Mouse (Mus musculus) large intestine, adult 2 months (tissue): ENCODE results near the gene Mafg. TPM values are rescaled to one million over a fixed set of nuclear protein-coding genes. Genes with fewer than 3 reads are reported as not detected.
"Not testable (repeated sequence)": the region's sequence is repeated elsewhere in the genome, so short reads cannot be mapped to it uniquely, and the experiment has no call there.

Experiments
- DNase-seq: peaks from one replicate; pipeline ENCODE4 v3.0.0-alpha.2; 2012; ENCODE audit warnings: low read depth, low spot score
- WGBS: fragments of 180-500 bp; shearing (Covaris S2); methylation state at CpG from one replicate; pipeline ENCODE4 v1.1.7; 2018; 5-methylcytosine and 5-hydroxymethylcytosine counted together
- polyA plus RNA-seq: library from polyadenylated mRNA; depleted of rRNA; stranded (reverse); fragments of >200 nt; gene quantifications from 2 replicates; pipeline ENCODE4 v1.2.3, GENCODE M21; 2012; rRNA removed

Gene Mafg
- 28.4 and 30.8 TPM in 2 replicates for polyA plus RNA-seq

GRCm38 (mm10) chr11:120633520-120634343 lies at the start of gene Mafg:
Gene Mafg, minus strand, starts transcription at chr11:120633600.
- 12% methylated on average over 50 of the region's 58 CpGs for WGBS
- DNase-seq: peak; percentile 87

GRCm38 (mm10) chr11:120682683-120683082 lies 49.3 kb upstream of the Mafg start:
- no peak for DNase-seq
- WGBS: 94% methylated on average over 5 of the region's 5 CpGs

GRCm38 (mm10) chr11:120679909-120680308 lies 46.5 kb upstream of the Mafg start:
- no peak for DNase-seq
- WGBS: 73% methylated on average over 3 of the region's 3 CpGs

DNA sequence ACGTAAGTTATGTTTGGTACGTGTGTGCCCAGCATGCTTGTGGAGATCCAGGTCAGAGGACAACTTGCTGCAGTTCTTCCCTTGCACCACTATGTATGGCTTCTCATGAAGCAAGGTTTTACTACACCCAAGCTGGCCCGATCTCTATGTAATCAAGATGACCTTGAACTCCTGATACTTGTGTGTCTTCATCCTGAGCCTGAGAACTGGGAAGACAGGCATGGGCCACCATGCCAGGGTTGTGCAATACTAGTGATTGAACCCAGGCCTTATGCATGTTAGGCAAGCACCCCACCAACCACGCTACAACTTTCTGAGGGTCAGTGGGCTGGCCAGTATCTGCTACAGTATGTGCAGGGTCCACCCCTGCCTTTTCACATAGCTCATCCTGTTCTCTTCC lies 43.6 kb upstream of the Mafg start:
- 76% methylated on average over 4 of the region's 4 CpGs for WGBS

GRCm38 (mm10) chr11:120675875-120676274 lies 42.5 kb upstream of the Mafg start:
- 74% methylated on average over 5 of the region's 5 CpGs for WGBS
- DNase-seq: not testable (repeated sequence)

More for the DNA sequence above, 43.6 kb upstream of the Mafg start:
- no peak for DNase-seq

GRCm38 (mm10) chr11:120673594-120674122 lies 40.3 kb upstream of the Mafg start:
- WGBS: 20% methylated on average over 12 of the region's 12 CpGs
- no peak for DNase-seq

DNA sequence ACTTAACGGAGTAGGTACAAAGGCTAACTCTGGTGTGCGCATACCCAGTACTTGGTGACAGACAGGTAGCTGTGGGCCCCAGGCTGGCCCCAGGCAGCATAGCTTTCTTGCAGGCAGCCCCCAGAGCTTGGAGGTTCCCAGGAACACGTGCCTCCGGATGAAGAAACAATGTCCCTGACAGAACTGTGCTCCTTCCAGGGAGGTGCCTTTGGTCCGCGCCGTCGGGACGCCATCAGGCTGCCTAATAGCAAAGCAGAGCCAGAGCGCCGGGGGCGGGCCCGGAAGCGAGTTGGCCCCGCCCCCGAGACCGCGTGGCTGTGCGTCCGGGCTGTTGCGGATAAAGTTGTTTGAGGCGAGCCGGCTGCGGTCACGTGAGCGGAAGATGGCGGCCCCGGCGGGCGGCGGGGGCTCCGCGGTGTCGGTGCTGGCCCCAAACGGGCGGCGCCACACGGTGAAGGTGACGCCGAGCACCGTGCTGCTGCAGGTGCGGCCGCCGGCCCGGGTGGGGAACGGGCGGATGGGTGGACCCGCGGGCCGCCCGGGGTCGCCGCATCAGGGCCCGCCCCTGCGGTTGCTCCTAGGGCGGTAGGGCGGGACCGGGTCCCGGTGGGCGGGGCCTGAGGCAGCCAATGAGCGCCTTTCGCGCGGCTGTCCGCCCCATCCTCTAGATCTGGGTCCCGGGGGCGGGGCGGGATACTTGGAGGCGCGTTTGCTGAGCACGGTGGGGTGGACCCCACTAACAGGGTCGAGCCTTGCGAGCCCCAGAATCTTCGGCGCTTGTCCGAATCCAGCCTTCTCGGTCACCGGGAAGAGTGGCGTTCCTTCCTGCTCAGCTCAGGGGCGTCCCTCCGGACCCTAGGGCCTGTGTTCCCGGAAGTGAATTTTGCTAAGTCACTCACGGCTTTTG lies 39.5 kb upstream of the Mafg start, which contains the start of gene Aspscr1:
TSS of gene Aspscr1 (plus strand) at position 287 of the 907 bp plus-strand sequence.
- WGBS: under 1% methylated on average over 83 of the region's 83 CpGs
- peak; percentile 69 for DNase-seq

- WGBS: 47% methylated on average over 3 of the region's 3 CpGs
Observed at GRCm38 (mm10) chr11:120666617-120667016, 33.2 kb upstream of the Mafg start.

DNA sequence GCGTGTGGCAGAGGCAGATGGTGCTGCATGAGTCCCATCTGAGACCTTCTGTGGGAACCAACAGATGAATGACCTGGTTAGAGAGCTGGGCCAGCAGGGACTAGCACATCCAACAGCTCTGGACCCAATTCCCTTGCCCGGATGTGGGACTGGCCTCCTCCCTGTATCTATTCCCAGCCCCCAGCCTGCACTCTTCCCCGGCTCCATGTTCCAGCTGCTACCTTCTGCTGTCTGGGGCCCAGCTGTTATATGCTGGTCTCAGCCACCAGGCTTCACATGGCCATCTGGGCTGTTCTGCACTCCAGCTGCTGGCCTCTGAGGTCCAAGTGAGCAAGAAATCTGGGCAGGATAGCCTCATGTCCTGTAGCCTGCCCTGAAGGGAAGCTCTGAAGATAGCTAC lies 32.0 kb upstream of the Mafg start:
- DNase-seq: no peak
- WGBS: 79% methylated on average over 3 of the region's 3 CpGs

More at GRCm38 (mm10) chr11:120666617-120667016, 33.2 kb upstream of the Mafg start:
- DNase-seq: no peak

DNA sequence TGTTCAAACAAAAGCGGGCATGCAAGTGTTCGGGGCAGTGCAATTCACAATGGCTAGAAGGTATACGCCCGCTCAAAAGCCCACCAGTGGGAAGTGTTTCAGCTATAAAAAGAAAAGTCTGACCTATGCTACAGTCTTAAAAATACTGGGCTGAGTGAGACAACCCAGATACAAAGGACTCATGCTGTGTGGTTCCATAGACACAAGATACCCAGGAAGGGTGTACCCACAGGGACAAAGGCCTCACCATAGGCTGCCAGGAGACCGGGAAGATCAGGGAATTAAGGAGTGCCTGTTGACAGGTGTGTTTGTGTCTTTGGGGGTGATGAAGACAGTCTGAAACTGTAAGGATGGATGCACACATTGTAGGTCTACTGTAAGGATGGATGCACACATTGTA lies 30.3 kb upstream of the Mafg start:
- 39% methylated on average over 5 of the region's 5 CpGs for WGBS
- DNase-seq: no peak

DNA sequence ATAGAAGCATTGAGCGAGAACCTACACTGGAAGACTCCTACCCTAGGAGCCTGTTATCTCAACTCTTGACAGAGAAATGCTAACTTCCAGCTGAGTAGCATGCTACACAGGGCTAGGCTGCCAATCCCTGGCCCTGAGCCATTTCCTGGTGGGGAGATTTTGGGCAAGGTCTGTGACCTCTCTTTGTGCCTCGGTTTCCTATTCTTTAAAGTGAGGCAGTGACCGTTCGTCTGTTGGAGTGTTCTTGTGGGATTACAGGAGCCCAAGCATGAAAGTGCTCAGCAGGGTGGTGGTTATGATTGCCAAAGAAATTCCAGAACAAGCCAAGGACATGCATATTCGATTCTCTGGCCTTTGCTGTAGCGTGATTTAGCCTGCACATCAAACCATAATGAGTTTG lies 29.4 kb upstream of the Mafg start:
- WGBS: 60% methylated on average over 6 of the region's 6 CpGs
- no peak for DNase-seq

DNA sequence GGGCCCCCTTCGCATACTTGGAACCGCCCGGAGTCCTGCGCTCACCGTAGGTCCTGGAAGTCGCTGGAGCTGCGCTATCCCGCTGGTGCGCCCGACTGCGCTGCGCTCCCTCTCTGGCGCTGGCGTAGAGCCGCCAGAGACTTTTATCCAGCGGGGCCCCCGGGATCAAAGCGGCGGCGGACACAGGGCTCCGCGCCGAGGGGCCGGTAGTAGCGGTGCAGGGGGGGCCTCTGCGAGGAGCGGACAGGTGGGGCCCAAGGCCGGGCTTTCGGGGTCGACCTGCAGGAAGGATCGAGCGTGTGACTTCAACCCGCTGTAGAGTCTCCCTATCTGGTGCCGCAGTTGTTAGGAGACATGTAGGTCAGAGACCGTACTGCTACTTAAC lies 27.7 kb upstream of the Mafg start, which contains the start of gene Notum:
TSS of gene Notum (minus strand) at position 100 of the 385 bp plus-strand sequence.
- WGBS: 2% methylated on average over 35 of the region's 35 CpGs
- no peak for DNase-seq

DNA sequence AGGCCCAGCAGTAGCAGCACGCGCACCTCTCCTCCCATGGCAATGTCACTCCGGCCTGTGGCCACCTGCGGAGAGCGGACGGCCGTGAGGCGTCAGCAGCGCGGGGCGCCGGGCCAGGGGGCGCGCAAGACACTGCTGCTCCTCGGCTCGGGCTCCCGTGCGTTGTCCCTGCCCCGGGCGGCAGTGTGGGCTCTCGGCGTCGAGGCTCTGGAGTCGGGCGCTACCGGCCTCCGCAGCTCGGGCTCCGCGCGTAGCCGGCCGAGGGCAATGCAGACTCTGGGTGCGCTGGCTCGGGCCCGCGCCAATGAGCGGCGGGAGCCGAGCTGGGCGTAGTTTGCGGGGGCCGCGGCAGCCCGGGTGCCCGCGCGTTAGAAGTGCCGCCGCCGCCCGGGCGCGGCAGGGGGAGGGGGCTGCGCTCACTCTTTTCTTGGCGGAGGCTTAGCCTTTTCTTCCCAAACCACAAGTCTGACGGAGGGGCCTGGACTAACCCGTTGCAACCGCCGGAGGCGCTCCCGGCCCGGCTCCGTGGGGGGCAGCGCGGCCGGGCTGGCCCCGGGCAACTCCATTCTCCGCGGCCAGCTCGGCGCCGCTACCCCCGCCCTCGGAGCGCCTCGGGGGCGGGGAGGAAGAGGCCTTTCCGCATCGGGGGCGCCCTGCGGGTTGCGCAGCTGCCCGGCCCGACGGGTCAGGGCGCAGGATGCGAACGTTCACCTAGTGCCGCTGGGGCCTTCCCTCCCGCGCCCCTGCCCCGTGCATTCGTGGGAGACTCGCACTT lies 27.1 kb upstream of the Mafg start:
- WGBS: under 1% methylated on average over 85 of the region's 95 CpGs
- DNase-seq: no peak

DNA sequence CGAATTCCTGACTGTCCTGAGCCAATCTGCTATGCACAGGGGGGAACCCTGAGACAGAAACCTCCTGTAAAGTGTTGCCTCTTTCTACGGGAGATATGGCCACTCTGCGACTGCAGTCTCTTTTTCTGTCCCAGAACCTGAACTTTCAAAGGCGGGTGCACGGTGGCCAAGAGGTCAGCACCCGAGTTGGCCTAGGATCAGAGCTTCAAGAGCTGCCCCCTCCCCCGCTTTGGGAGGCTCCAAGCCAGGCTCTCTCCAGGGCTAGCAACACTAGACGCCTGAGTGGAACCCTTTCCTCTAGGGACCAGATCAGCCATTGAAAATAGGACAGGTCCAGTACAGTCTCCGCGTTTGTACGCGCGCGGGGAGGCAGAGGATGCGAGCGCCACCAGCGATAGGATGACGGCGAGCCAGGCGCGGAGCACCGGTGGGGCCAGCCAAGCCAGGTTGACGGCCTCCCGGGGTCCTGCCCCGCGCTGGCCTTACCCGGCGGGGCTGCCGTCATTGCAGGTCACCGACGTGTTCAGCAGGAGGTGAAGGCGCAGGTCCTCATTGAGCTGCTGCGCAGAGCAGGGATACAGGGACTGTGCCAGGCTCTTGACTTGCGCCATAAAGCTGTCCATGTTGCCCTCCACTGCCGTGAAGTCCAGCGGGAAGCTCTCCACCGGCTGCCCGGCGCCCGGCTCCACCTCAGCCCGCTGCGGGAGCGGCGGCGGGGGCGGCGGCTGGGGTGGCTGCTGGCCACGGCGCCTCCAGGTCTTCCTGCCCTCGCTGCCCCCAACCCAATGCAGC lies 26.3 kb upstream of the Mafg start:
- 3% methylated on average over 50 of the region's 50 CpGs for WGBS
- DNase-seq: no peak

- WGBS: 4% methylated on average over 24 of the region's 24 CpGs
Observed at GRCm38 (mm10) chr11:120658876-120659410, 25.5 kb upstream of the Mafg start.

GRCm38 (mm10) chr11:120657301-120657700 lies 23.9 kb upstream of the Mafg start:
- DNase-seq: no peak
- WGBS: 84% methylated on average over 4 of the region's 4 CpGs

More at GRCm38 (mm10) chr11:120658876-120659410, 25.5 kb upstream of the Mafg start:
- DNase-seq: no peak

- WGBS: 65% methylated on average over 3 of the region's 3 CpGs
- no peak for DNase-seq
Observed at GRCm38 (mm10) chr11:120654741-120655140, 21.3 kb upstream of the Mafg start.

DNA sequence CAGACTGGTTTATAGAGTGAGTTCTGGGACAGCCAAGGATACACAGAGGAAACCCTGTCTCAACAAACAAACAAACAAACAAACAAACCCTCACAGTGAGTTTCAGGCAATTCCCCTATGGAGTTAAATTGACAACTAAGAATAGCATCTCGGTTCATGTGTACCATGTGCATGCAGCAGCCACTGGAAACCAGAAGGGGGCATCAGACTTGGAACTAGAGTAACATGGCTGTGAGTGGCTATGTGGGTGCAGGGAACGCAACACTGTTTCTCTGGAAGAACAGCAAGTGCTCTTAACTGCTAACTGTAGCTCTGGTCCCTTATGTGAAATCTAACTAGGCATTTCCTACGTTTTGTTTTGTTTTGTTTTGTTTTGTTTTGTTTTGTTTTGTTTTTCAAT lies 18.5 kb upstream of the Mafg start:
- 79% methylated on average over 3 of the region's 3 CpGs for WGBS
- DNase-seq: no peak
